Mouse (Mus musculus) olfactory bulb, adult 2 months (tissue): ENCODE results near the gene Slc10a6.

Experiments
- CTCF ChIP-seq: fragments of 200-500 bp; IDR thresholded peaks from 2 replicates; pipeline ENCODE4 v1.5.1; 2012; ENCODE audit warnings: low read depth, mild to moderate bottlenecking, low read length, moderate library complexity; ENCODE audit not compliant: insufficient read depth
- POLR2A ChIP-seq: fragments of 200-500 bp; IDR thresholded peaks from 2 replicates; pipeline ENCODE4 v1.6.1; 2012; ENCODE audit warnings: mild to moderate bottlenecking, low read depth, low read length, moderate library complexity; ENCODE audit not compliant: insufficient read depth

GRCm38 (mm10) chr5:103665876-103666275 lies 36.7 kb upstream of the Slc10a6 start:
- TF ChIP-seq CTCF (no peak), POLR2A (no peak)
